Mouse (Mus musculus) macrophage (primary cell): Measurements from ENCODE around the gene Slc15a3. TPM values are rescaled to one million over a fixed set of nuclear protein-coding genes. Genes with fewer than 3 reads are reported as not detected.

ENCODE experiments used
- H3K27ac ChIP-seq: fragments of 350-480 bp; formaldehyde crosslinking; 2 replicates; pipeline ENCODE4 v1.9.0; 2021
- H3K36me3 ChIP-seq: fragments of 350-480 bp; formaldehyde crosslinking; 2 replicates; pipeline ENCODE4 v1.9.0; 2021; ENCODE audit errors: inconsistent target
- H3K4me3 ChIP-seq: fragments of 350-480 bp; formaldehyde crosslinking; 2 replicates; pipeline ENCODE4 v1.9.0; 2021; ENCODE audit errors: inconsistent target
- H3K79me2 ChIP-seq: fragments of 350-480 bp; formaldehyde crosslinking; 2 replicates; pipeline ENCODE4 v1.9.0; 2021; ENCODE audit errors: inconsistent target
- WGBS: methylation state at CpG from one replicate; pipeline ENCODE4 v1.1.7; 2026; ENCODE audit warnings: inconsistent platforms; ENCODE audit not compliant: missing documents; 5-methylcytosine and 5-hydroxymethylcytosine counted together
- polyA plus RNA-seq: library from polyadenylated mRNA; stranded (reverse); fragments of 250-400 nt; gene quantifications from 3 replicates; pipeline ENCODE4 v1.2.4, GENCODE M21; 2018; ENCODE audit warnings: inconsistent platforms

The Slc15a3 gene
- polyA plus RNA-seq, 1 experiment from 2014 or later = 583 TPM

- WGBS = 97% methylated on average over 6 of the region's 6 CpGs
- Histone ChIP-seq H3K79me2 (peaks cover 37% of the 10 kb centered on the region), H3K4me3 (no peak overlapping the region), H3K36me3 (peaks cover 72% of the 10 kb centered on the region), H3K27ac (no peak overlapping the region)
Observed at GRCm38 (mm10) chr19:10900315-10900714, 60.8 kb downstream of the Slc15a3 start.

- Histone ChIP-seq H3K79me2 (peaks cover 30% of the 10 kb centered on the region), H3K4me3 (no peak overlapping the region), H3K27ac (no peak overlapping the region), H3K36me3 (peaks cover 72% of the 10 kb centered on the region)
- WGBS = 95% methylated on average over 5 of the region's 5 CpGs
Observed at GRCm38 (mm10) chr19:10901046-10901445, 61.5 kb downstream of the Slc15a3 start.

GRCm38 (mm10) chr19:10904512-10904911 lies 65.0 kb downstream of the Slc15a3 start:
- WGBS = 90% methylated on average over 5 of the region's 5 CpGs
- peaks cover 53% of the 10 kb centered on the region for H3K36me3 ChIP-seq

GRCm38 (mm10) chr19:10904927-10905727 lies 65.6 kb downstream of the Slc15a3 start:
- H3K27ac ChIP-seq = no peak overlapping the region
- 83% methylated on average over 7 of the region's 7 CpGs for WGBS
- H3K36me3 ChIP-seq = peaks cover 46% of the 10 kb centered on the region

More at GRCm38 (mm10) chr19:10904512-10904911, 65.0 kb downstream of the Slc15a3 start:
- no peaks in the 10 kb centered on the region for H3K79me2 ChIP-seq
- H3K4me3 ChIP-seq = no peak overlapping the region
- no peak overlapping the region for H3K27ac ChIP-seq

GRCm38 (mm10) chr19:10905728-10906000 lies 66.1 kb downstream of the Slc15a3 start:
- H3K4me3 ChIP-seq = no peak overlapping the region
- peaks cover 41% of the 10 kb centered on the region for H3K36me3 ChIP-seq
- H3K79me2 ChIP-seq = no peaks in the 10 kb centered on the region
- WGBS = 95% methylated on average over 5 of the region's 5 CpGs
- H3K27ac ChIP-seq = no peak overlapping the region

More at GRCm38 (mm10) chr19:10904927-10905727, 65.6 kb downstream of the Slc15a3 start:
- H3K4me3 ChIP-seq = no peak overlapping the region
- H3K79me2 ChIP-seq = no peaks in the 10 kb centered on the region

- H3K27ac ChIP-seq = no peak overlapping the region
- peaks cover 19% of the 10 kb centered on the region; the same call in 1 of the 2 replicates for H3K36me3 ChIP-seq
- H3K4me3 ChIP-seq = no peak overlapping the region
- no peaks in the 10 kb centered on the region for H3K79me2 ChIP-seq
- WGBS = 65% methylated on average over 3 of the region's 3 CpGs
Observed at GRCm38 (mm10) chr19:10907891-10908290, 68.4 kb downstream of the Slc15a3 start.

Other genes with a start within 250 kb of the Slc15a3 start
- gene Ddb1, start 234.4 kb upstream of the Slc15a3 start, polyA plus RNA-seq = 113 to 146 TPM (median 129 TPM) in 3 replicates
- 5.9 to 8.3 TPM (median 7.5 TPM) in 3 replicates for gene Tkfc, start 234.1 kb upstream of the Slc15a3 start, polyA plus RNA-seq
- gene Vwce, start 205.5 kb upstream of the Slc15a3 start, polyA plus RNA-seq = not detected in 3 replicates
- gene Pga5, start 161.7 kb upstream of the Slc15a3 start, polyA plus RNA-seq = not detected in 3 replicates
- gene Vps37c, start 151.0 kb upstream of the Slc15a3 start, polyA plus RNA-seq = 24.0 to 32.2 TPM (median 24.1 TPM) in 3 replicates
- 0.20 to 0.54 TPM (median 0.42 TPM) in 3 replicates for gene Cd5, start 100.7 kb upstream of the Slc15a3 start, polyA plus RNA-seq
- 0.06 to 0.12 TPM in 2 of 3 replicates, not detected in the other for gene Cd6, start 9.7 kb upstream of the Slc15a3 start, polyA plus RNA-seq
- 6.0 to 22.3 TPM (median 10.1 TPM) in 3 replicates for gene Tmem132a, start 30.2 kb downstream of the Slc15a3 start, polyA plus RNA-seq
- gene Tmem109, start 42.3 kb downstream of the Slc15a3 start, polyA plus RNA-seq = 30.6 to 77.7 TPM (median 50.2 TPM) in 3 replicates
- 43.4 to 93.2 TPM (median 51.6 TPM) in 3 replicates for gene Prpf19, start 55.5 kb downstream of the Slc15a3 start, polyA plus RNA-seq
- gene Zp1, start 80.9 kb downstream of the Slc15a3 start, polyA plus RNA-seq = not detected in 3 replicates
- not detected in 3 replicates for gene Ptgdr2, start 97.4 kb downstream of the Slc15a3 start, polyA plus RNA-seq
- gene Ccdc86, start 109.5 kb downstream of the Slc15a3 start, polyA plus RNA-seq = 17.8 to 39.3 TPM (median 21.6 TPM) in 3 replicates
- gene Ms4a10, start 134.9 kb downstream of the Slc15a3 start, polyA plus RNA-seq = not detected in 3 replicates
- gene Ms4a15, start 153.5 kb downstream of the Slc15a3 start, polyA plus RNA-seq = not detected in 3 replicates
- gene Ms4a18, start 178.3 kb downstream of the Slc15a3 start, polyA plus RNA-seq = not detected in 3 replicates
- 0.63 TPM in 1 of 3 replicates, not detected in the others for gene Ms4a8a, start 241.4 kb downstream of the Slc15a3 start, polyA plus RNA-seq